Mouse (Mus musculus) lung, embryonic 15.5 days (tissue): ENCODE measurements around the gene Zfp882. TPM values are rescaled to one million over a fixed set of nuclear protein-coding genes. Genes with fewer than 3 reads are reported as not detected.

Experiments
- ATAC-seq: fragments of 200-750 bp; cut with Nextera tagmentation; 2 replicates; pipeline ENCODE4 v1.8.0; 2017; ENCODE audit warnings: moderate number of reproducible peaks, borderline replicate concordance; ENCODE audit not compliant: low FRiP score, low TSS enrichment; ENCODE audit errors: extremely low read depth
- H3K27ac ChIP-seq: fragments of 300-500 bp; sonication (generic); 2 replicates; pipeline ENCODE4 v1.5.1; 2015; ENCODE audit warnings: moderate library complexity, mild to moderate bottlenecking, inconsistent platforms
- H3K27me3 ChIP-seq: fragments of 300-500 bp; sonication (generic); 2 replicates; pipeline ENCODE4 v1.6.1; 2015; ENCODE audit warnings: inconsistent platforms
- H3K36me3 ChIP-seq: fragments of 300-500 bp; sonication (generic); 2 replicates; pipeline ENCODE4 v1.6.1; 2015; ENCODE audit warnings: inconsistent platforms
- H3K4me1 ChIP-seq: fragments of 300-500 bp; sonication (generic); 2 replicates; pipeline ENCODE4 v1.6.1; 2015; ENCODE audit warnings: inconsistent platforms
- H3K4me2 ChIP-seq: fragments of 300-500 bp; sonication (generic); 2 replicates; pipeline ENCODE4 v1.6.1; 2015; ENCODE audit warnings: inconsistent platforms, mild to moderate bottlenecking, moderate library complexity
- H3K4me3 ChIP-seq: fragments of 300-500 bp; sonication (generic); 2 replicates; pipeline ENCODE4 v1.5.1; 2015; ENCODE audit warnings: mild to moderate bottlenecking, inconsistent platforms
- H3K9ac ChIP-seq: fragments of 300-500 bp; sonication (generic); 2 replicates; pipeline ENCODE4 v1.6.1; 2015; ENCODE audit warnings: inconsistent platforms
- H3K9me3 ChIP-seq: fragments of 300-500 bp; sonication (generic); 2 replicates; pipeline ENCODE4 v1.6.1; 2016; ENCODE audit warnings: inconsistent platforms
- WGBS: fragments of 180-500 bp; shearing (Covaris S2); methylation state at CpG from one replicate; pipeline ENCODE4 v1.1.7; 2015; 5-methylcytosine and 5-hydroxymethylcytosine counted together
- polyA plus RNA-seq: library from polyadenylated mRNA; unstranded; fragments of >200 nt; fragmentation: Nextera tagmentation; extraction: Ambion mirVana; gene quantifications from 2 replicates; pipeline ENCODE4 v1.2.1, GENCODE M21; 2015

Zfp882 gene
- polyA plus RNA-seq, 1 experiment from 2014 or later, result 6.6 TPM

DNA sequence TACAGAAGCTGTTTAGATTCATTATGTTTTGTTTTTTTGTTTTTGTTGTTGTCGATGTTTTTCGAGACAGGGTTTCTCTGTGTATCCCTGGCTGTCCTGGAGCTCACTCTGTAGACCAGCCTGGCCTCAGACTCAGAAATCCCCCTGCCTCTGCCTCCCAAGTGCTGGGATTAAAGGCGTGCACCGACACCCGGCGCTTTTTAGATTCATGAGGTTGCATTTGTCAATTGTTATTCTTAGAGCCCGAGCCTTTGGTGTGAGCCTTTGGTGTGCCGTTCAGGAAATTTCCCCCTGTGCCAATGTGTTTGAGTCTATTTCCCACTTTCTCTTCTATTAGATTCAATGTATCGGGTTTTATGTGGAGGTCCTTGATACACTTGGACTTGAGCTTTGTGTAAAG lies 46.3 kb downstream of the Zfp882 start:
- ATAC-seq, result no peak
- no peaks in the 10 kb centered on the region for H3K27me3 ChIP-seq
- H3K27ac ChIP-seq, result no peak overlapping the region
- H3K9me3 ChIP-seq, result 0 out of 2 replicates have a peak, but pooled peaks cover 8% of the 10 kb centered on the region
- H3K4me2 ChIP-seq, result no peak overlapping the region
- H3K36me3 ChIP-seq, result peaks cover 14% of the 10 kb centered on the region; the same call in 1 of the 2 replicates
- WGBS, result 98% methylated on average over 9 of the region's 9 CpGs
- no peak overlapping the region for H3K9ac ChIP-seq
- no peak overlapping the region for H3K4me3 ChIP-seq
- peaks cover 14% of the 10 kb centered on the region; the same call in 1 of the 2 replicates for H3K4me1 ChIP-seq

DNA sequence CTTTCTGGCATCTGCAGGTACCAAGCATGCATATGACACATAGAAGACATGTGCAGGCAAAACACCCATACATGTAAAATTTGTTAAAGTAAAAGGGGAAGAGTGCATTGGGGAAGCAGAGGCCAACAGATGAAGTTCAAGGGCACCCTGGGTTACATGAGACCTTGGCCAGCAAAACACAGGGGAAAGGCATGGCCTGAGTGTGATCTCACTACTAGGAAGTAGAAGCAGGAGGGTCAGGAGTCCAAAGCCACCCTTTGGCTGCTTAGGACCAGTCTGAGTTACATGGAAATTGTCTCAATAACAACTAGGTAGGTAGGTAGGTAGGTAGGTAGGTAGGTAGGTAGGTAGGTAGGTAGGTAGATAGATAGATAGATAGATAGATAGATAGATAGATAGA lies 52.1 kb downstream of the Zfp882 start:
- Histone ChIP-seq H3K27me3 (no peaks in the 10 kb centered on the region), H3K4me1 (no peaks in the 10 kb centered on the region), H3K4me2 (no peak overlapping the region), H3K36me3 (peaks cover 4% of the 10 kb centered on the region; the same call in 1 of the 2 replicates), H3K27ac (no peak overlapping the region), H3K9ac (no peak overlapping the region), H3K9me3 (no peaks in the 10 kb centered on the region), H3K4me3 (no peak overlapping the region)
- ATAC-seq, result no peak

GRCm38 (mm10) chr8:71961796-71962195 lies 53.4 kb downstream of the Zfp882 start:
- Histone ChIP-seq H3K27ac (no peak overlapping the region), H3K36me3 (peaks cover 17% of the 10 kb centered on the region), H3K4me3 (no peak overlapping the region), H3K4me1 (no peaks in the 10 kb centered on the region), H3K9me3 (no peaks in the 10 kb centered on the region), H3K27me3 (no peaks in the 10 kb centered on the region), H3K4me2 (no peak overlapping the region), H3K9ac (no peak overlapping the region)
- 84% methylated on average over 5 of the region's 5 CpGs for WGBS
- no peak for ATAC-seq

GRCm38 (mm10) chr8:71964051-71964450 lies 55.6 kb downstream of the Zfp882 start:
- Histone ChIP-seq H3K27me3 (no peaks in the 10 kb centered on the region), H3K9me3 (no peaks in the 10 kb centered on the region), H3K9ac (no peak overlapping the region), H3K4me2 (no peak overlapping the region), H3K4me1 (no peaks in the 10 kb centered on the region), H3K4me3 (no peak overlapping the region), H3K36me3 (peaks cover 37% of the 10 kb centered on the region), H3K27ac (no peak overlapping the region)
- 79% methylated on average over 3 of the region's 3 CpGs for WGBS
- no peak for ATAC-seq

GRCm38 (mm10) chr8:71965166-71965565 lies 56.8 kb downstream of the Zfp882 start:
- no peak overlapping the region for H3K4me3 ChIP-seq
- ATAC-seq, result no peak
- no peaks in the 10 kb centered on the region for H3K27me3 ChIP-seq
- no peaks in the 10 kb centered on the region for H3K4me1 ChIP-seq
- no peak overlapping the region for H3K27ac ChIP-seq
- WGBS, result 79% methylated on average over 2 of the region's 2 CpGs
- H3K9ac ChIP-seq, result no peak overlapping the region
- H3K4me2 ChIP-seq, result no peak overlapping the region
- H3K9me3 ChIP-seq, result no peaks in the 10 kb centered on the region
- H3K36me3 ChIP-seq, result peaks cover 43% of the 10 kb centered on the region

Other genes starting within 250 kb of the Zfp882 start
- 0.66 and 0.81 TPM in 2 replicates for gene Unc13a, start 236.9 kb upstream of the Zfp882 start, polyA plus RNA-seq
- 9.9 TPM in 2 replicates for gene Jak3, start 232.3 kb upstream of the Zfp882 start, polyA plus RNA-seq
- gene Insl3, start 219.4 kb upstream of the Zfp882 start, polyA plus RNA-seq, result 0.63 and 1.3 TPM in 2 replicates
- 3.3 and 3.6 TPM in 2 replicates for gene B3gnt3, start 206.8 kb upstream of the Zfp882 start, polyA plus RNA-seq
- 4.8 and 7.6 TPM in 2 replicates for gene Fcho1, start 182.9 kb upstream of the Zfp882 start, polyA plus RNA-seq
- gene Zfp709, start 26.6 kb upstream of the Zfp882 start, polyA plus RNA-seq, result 6.5 and 6.8 TPM in 2 replicates
- 20.8 and 23.4 TPM in 2 replicates for gene Zfp617, start within 50 bp of the Zfp882 start, polyA plus RNA-seq
- 21.4 and 22.3 TPM in 2 replicates for gene Zfp961, start 42.4 kb downstream of the Zfp882 start, polyA plus RNA-seq
- 2.4 and 3.0 TPM in 2 replicates for gene Cyp4f18, start 101.0 kb downstream of the Zfp882 start, polyA plus RNA-seq
- not detected in 2 replicates for gene Olfr372, start 132.6 kb downstream of the Zfp882 start, polyA plus RNA-seq
- not detected in 2 replicates for gene Olfr373, start 174.6 kb downstream of the Zfp882 start, polyA plus RNA-seq
- not detected in 2 replicates for gene Olfr374, start 198.4 kb downstream of the Zfp882 start, polyA plus RNA-seq
- gene Tpm4, start 226.4 kb downstream of the Zfp882 start, polyA plus RNA-seq, result 896 and 923 TPM in 2 replicates